Mouse (Mus musculus): ENCODE results near the gene Ccdc114.
"Not testable (repeated sequence)": the region's sequence is repeated elsewhere in the genome, so short reads cannot be mapped to it uniquely, and the experiment has no call there.

Ccdc114 gene

DNA sequence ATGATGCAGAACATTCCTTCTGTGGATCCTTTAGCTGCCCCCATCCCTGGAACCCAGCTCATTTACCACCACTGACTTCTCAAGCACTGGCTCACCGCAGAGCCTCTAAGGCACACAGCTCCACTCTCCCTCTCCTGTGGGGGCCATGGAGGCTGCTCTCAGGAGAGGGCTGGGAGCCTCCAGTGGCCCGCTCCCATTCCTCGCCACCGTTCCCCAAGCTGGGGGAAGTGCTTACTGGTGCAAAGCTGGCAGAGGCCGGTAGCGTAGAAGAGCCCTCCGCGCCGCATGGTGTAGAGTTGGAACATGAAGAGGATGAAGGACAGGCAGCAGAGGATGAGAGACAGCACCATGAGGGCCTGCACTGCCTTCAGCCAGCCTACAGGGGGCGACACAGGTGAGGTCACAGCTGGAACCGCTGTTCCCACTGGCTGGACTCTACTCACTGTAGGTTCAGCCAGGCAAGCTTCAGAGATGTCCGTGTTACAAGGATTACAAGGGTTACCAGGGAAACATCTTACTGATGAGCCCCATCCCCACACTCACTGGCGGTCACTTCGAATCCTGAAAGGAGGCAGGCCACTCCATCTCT, 4.7 kb upstream of the Ccdc114 start:
- DNase-seq (ENCODE audit: low spot score), result no peak

- DNase-seq (ENCODE audit: low spot score), result no peak
Observed at GRCm38 (mm10) chr7:45919761-45920160, 4.1 kb upstream of the Ccdc114 start.

DNA sequence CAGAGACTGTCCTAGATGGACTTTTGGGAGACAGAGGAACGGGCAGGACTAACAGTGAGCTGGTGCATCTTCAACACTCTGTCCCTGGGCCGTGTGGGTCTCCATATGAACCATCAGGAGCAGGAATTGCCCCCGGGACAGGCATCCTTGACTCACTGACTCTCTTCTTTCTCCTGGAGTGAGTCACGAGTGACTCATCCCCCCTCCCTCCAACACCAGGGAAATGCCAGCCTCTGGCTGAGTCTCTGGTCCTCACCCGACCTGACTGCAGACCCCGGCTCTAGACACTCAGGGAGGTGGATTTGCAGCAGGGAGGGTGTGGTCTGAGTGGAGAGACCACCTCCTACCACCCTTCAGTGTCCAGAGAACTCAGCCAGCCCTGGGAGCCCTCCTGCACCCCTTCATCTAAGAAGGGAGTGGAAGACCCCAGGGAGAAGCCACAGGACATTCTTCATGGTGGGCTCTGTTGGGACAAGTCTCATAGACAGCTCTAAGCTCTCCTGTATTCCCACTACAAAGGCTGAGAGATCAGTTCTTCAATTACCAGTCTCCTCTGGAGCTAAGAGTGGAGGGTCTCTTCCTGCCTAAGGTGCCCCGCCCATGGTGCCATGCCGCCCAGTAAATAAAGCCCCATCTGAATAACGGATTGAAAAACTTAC, 3.2 kb upstream of the Ccdc114 start:
- DNase-seq (ENCODE audit: low spot score), result no peak

DNA sequence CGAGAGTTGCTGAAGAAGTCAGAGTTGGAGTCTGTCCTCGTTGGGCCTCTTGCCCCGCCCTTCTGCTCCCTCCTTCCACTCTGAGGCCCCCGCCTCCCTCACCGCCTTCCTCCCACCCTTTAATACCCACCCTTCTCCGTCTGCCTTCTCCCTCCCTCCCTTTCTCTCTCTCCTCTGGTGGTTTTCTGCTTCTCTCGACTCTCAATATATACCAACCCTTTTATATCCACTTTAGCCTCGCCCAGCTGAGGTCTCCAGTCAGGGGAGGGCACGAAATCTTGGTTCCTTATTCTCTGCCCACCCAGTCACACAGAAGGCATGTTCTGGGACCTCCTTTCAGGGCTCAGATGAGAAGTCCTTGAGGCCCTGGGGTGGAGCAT, 2.6 kb upstream of the Ccdc114 start, which contains the start of gene Emp3:
TSS of gene Emp3 (minus strand) at position 163 of the 380 bp plus-strand sequence.
- peak; percentile 61 for DNase-seq (ENCODE audit: low spot score)

GRCm38 (mm10) chr7:45921950-45922600, 1.8 kb upstream of the Ccdc114 start:
- no peak for DNase-seq (ENCODE audit: low spot score)

DNA sequence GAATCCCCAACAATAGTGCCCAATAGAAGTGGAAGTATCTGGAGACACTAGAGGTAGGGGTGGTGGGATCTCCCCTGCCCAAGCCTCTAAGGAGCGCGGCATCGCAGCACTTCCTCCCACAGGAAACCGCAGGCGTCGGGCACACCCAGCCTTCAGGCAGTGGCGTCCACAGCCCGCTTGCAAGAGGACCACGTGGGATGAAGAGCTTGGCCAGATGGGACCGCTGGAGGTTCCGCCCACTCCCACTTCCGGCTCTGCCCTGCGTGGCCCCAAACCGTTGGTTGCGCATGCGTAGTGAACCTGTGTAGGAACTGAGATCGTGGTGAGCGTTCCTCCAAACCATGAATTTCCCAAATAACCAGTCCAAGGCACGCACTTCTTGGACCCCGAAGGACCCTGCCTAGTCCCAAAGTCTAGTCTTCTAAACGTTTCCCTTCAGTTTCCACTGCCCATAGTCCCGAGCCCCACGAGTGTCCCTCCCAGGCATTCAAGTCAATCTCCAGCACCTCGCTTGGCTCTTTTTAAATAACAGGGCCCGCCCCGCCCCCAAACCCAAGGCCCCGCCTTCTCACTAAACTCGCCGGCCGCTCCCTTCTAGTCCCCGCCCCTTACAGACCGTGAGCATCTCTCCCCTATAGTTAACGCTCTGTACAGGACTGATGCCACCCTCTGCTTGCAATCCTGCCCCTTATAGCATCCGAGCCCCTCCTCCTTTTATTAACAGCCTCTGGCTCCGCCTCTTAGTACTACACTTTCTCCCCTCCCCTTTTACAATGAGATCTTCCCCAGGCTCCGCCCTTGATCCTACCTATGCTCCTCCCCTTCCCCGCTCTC, 727 bp upstream of the Ccdc114 start:
- peak; percentile 98 for DNase-seq (ENCODE audit: low spot score)

- peak; percentile 26 for DNase-seq (ENCODE audit: low spot score)
Observed at GRCm38 (mm10) chr7:45924429-45924816, 551 bp downstream of the Ccdc114 start.

DNA sequence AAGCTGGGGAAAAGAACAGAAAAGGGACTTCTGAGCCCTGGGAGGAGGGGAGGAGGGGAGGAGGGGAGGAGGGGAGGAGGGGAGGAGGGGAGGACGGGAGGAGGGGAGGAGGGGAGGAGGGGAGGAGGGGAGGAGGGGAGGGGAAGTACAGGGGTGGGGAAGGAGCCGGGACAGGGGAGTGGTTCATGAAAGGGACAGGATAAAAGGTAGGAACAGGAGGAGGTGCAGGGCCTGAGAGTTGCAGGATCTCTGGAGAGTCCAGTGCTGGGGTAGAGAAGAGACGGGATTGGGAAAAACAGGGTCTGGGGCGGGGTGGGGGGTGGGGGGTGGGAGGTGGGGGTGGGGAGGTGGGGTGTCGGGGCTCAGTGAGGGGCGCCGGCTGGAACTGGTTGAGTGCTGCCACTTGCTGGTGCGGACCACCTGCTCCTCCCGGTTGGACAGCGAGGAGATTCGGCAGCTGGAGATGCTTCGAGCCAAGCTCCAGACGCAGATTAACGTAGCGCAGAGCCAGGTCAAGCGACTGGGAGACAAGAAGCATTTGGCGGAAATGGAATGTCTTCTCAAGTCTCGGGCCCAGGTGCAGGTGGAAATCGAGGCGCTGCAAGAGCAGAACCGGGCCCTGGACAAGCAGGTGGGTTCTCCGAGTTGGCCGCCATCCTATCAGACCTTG, 4.9 kb downstream of the Ccdc114 start:
- DNase-seq (ENCODE audit: low spot score), result no peak

- DNase-seq (ENCODE audit: low spot score), result no peak
Observed at GRCm38 (mm10) chr7:45929688-45930087, 5.8 kb downstream of the Ccdc114 start.

- not testable (repeated sequence) for DNase-seq (ENCODE audit: low spot score)
Observed at GRCm38 (mm10) chr7:45933766-45934165, 9.9 kb downstream of the Ccdc114 start.

DNA sequence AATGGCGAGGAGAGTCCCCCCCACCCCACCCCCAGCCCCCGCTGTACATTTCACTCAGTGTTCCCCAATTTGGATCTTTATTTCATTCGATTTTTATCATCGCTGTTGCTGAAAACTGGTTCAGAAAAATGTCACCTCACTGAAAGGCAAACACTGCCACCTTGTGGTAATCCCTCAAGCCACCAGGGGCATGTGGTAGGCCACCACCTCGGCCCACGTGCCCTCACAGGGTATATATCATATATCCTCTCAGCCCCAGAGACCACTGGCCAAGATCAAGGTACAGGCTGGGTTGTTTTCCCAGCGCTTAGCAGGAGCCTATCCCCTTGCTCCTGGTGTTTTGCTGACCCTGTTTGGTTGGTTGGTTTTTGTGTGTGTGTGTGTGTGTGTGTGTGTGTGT, 11.2 kb downstream of the Ccdc114 start:
- DNase-seq (ENCODE audit: low spot score), result peak; percentile 75

GRCm38 (mm10) chr7:45939836-45940235, 16.0 kb downstream of the Ccdc114 start:
- DNase-seq (ENCODE audit: low spot score), result no peak

DNA sequence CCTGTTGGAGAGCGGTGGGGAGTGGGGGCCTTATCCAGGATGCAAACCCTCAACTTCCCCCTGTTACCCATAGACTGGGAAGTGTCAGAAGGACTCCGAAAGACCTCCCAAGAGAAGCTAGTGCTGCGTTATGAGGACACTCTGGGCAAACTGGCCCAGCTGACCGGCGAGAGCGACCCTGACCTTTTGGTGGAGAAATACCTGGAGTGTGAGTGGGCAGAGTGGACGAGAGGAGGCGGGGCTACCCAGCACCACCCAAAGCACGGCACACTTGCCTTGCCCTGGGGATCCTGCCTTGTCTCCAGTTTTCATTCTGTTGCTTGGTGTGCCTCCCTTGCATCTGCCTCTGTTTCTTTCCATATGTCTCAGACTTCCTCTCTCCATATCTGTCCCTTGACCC, 18.1 kb downstream of the Ccdc114 start:
- DNase-seq (ENCODE audit: low spot score), result no peak

DNA sequence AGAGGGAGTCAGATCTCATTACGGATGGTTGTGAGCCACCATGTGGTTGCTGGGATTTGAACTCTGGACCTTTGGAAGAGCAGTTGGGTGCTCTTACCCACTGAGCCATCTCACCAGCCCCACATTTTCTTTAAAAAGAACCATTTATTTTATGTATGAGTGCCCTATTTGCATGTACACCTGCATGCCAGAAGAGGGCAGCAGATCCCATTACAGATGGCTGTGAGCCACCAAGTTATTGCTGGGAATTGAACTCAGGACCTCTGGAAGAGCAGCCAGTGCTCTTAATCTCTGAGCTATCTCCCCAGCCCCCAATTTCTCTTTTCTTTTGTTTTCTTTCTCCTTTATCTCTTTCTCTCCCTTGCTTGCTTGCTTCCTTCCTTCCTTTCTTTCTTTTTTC, 19.4 kb downstream of the Ccdc114 start:
- not testable (repeated sequence) for DNase-seq (ENCODE audit: low spot score)

DNA sequence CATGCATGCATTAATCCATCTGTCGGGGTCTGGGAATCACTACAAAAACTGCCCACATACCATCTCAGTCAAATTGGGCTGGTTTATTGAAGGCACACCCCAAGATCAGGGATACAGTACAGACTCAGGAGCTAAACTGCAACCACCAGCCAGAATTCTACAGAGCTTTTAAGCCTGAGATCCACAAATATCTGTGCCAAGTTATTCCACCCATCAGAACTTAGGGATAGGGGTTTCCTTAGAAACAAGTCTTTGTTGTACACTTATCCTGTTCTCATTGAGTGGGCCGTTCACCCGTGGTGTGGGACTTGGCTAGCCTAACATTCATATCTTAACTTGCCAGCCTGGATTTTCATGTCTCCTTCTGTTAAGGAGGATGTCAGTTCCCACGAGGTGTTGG, 25.2 kb downstream of the Ccdc114 start:
- DNase-seq (ENCODE audit: low spot score), result no peak

DNA sequence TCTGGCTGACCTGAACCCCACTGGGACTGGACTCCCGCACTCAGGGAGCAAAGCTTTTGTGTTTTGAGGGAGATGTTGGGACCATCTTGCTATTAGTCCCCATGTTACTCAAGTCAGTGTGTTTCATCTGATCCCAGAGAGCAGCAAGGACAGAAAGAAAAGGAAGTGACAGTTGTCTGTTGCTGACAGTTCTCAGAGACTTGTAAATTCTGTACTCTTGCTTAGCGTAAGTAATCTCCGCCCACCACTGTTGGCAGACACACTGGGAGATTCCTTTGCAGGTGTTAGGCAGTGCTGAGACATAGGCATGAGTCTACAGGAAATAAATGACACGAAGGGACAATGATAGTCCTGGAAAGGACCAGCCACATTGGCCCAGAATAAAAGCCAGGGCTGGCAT, 32.7 kb downstream of the Ccdc114 start:
- no peak for DNase-seq (ENCODE audit: low spot score)

GRCm38 (mm10) chr7:45971831-45972723, 48.2 kb downstream of the Ccdc114 start:
- DNase-seq (ENCODE audit: low spot score), result no peak

DNA sequence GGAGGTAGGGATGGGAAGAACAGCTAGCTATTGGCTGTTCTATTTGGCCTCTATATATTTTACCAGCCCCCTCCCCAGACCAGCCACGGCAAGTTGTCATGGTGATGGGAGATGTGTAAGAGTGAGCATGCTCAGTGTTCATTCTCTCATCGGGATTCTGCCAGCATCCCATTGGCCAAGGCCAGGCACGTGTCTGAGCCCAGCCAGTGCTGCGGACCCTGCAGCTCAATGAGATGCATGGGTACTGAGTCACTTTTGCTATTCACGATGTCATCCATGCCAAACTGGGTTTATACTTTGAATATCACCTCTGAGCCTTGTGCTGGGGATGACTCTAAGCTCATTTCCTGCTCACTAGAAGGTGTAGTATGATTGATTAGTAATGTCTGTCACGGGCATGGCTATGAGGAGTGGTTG, 49.4 kb downstream of the Ccdc114 start:
- no peak for DNase-seq (ENCODE audit: low spot score)

- no peak for DNase-seq (ENCODE audit: low spot score)
Observed at GRCm38 (mm10) chr7:45974103-45974502, 50.2 kb downstream of the Ccdc114 start.

DNA sequence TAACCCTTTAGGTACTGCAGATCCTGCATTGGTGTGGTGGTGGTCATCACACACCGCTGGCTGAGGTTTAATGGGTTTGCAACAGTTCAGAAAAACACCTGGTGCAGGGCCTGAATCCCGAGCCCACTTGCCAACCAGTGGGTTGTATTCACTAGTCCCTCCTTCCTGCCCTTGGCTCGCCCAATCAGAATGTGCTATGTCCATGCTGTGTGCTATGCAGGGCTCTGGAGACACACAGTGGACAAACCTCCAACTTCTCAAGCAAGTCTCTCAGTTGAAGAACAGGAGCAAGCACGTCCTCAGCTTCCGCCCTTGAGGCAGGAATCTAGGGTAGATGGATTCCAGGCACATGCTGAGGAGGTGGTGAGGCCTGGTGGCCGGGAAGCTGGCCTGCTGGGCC, 50.6 kb downstream of the Ccdc114 start:
- no peak for DNase-seq (ENCODE audit: low spot score)

DNA sequence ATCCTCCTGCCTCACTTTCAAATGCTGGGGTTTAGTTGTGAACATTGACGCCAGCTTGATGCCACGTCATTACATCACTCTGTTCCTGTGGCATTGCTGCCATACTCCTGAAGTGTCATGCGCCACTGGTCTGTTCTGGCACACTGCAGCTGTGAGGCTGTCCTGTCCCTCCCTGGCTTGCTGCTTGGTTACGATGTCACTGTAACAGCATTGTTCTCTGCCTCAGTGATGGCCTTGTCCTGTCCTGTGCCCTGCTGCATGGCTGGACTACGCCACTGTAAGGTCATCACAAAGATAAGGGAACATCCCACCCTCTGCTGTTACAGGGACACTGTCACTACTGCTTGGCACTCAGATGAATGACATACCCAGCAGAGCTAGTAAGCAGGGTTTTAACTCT, 57.7 kb downstream of the Ccdc114 start:
- no peak for DNase-seq (ENCODE audit: low spot score)
